ENCODE assay signal across 8 mouse cellular contexts in genomic region chr12:36042348-36042778, GRCm38 (mm10). TPM values are rescaled to one million over a fixed set of nuclear protein-coding genes. Genes with fewer than 3 reads are reported as not detected.
DNase-seq lines count a peak whose midpoint lies in the region; ATAC-seq lines count a peak whose summit lies in the region.

Gene Tspan13 (minus strand): TSS chr12:36042500.

- WGBS in embryonic facial prominence, embryonic 11.5 days: under 1% methylated on average over 35 of the region's 35 CpGs
- under 1% methylated on average over 35 of the region's 35 CpGs for WGBS in midbrain, embryonic 11.5 days

- no peaks in the 10 kb centered on the region for H3K9me3 ChIP-seq in embryonic facial prominence, embryonic 11.5 days (replicated peaks; ENCODE audit: control insufficient read depth, low read length)
- no peaks in the 10 kb centered on the region for H3K9me3 ChIP-seq in midbrain, embryonic 11.5 days (ENCODE audit: control insufficient read depth, low read length)

- H3K4me2 ChIP-seq in embryonic facial prominence, embryonic 11.5 days (ENCODE audit: low read depth, low read length): peak within 1 kb of the TSS; percentile 89
- peak within 1 kb of the TSS; percentile 58 for H3K4me2 ChIP-seq in midbrain, embryonic 11.5 days

- H3K27me3 ChIP-seq in embryonic facial prominence, embryonic 11.5 days (ENCODE audit: control insufficient read depth, insufficient read depth, low read length): no peaks in the 10 kb centered on the region
- H3K27me3 ChIP-seq in midbrain, embryonic 11.5 days (ENCODE audit: control insufficient read depth, insufficient read depth, low read length): no peaks in the 10 kb centered on the region

- peak within 1 kb of the TSS; percentile 90 for H3K4me3 ChIP-seq in embryonic facial prominence, embryonic 11.5 days (ENCODE audit: low read depth, low read length)
- peak within 1 kb of the TSS; percentile 96 for H3K4me3 ChIP-seq in midbrain, embryonic 11.5 days (ENCODE audit: low read depth, low read length)

- H3K4me1 ChIP-seq in embryonic facial prominence, embryonic 11.5 days (ENCODE audit: control insufficient read depth, insufficient read depth, low read length): no peaks in the 10 kb centered on the region
- H3K4me1 ChIP-seq in midbrain, embryonic 11.5 days (ENCODE audit: control insufficient read depth, insufficient read depth, low read length): peaks cover 7% of the 10 kb centered on the region

- peak; percentile 97 for ATAC-seq in embryonic facial prominence, embryonic 11.5 days (replicated peaks; ENCODE audit: insufficient number of reproducible peaks, low FRiP score, low TSS enrichment, low read depth)
- ATAC-seq in midbrain, embryonic 11.5 days (ENCODE audit: low FRiP score): peak; percentile 99

- H3K27ac ChIP-seq in embryonic facial prominence, embryonic 11.5 days (replicated peaks; ENCODE audit: low read depth, low read length): peak within 1 kb of the TSS; percentile 32; the same call in 1 of the 2 replicates
- peak within 1 kb of the TSS; percentile 71 for H3K27ac ChIP-seq in midbrain, embryonic 11.5 days (ENCODE audit: low read depth, low read length)

- intact Hi-C loops in left cerebral cortex, postnatal 4 days (cut with DNase I): loop anchor here (5.0 to 10.0 kb wide), 2 partner anchors 52 to 145 kb away; no protein-coding TSS in a partner anchor

- peak; percentile 80 for DNase-seq in adrenal gland, postnatal 25 days
- DNase-seq in embryonic facial prominence, embryonic 11.5 days (ENCODE audit: low spot score): peak; percentile 93
- DNase-seq in heart, adult 11 months: peak; percentile 99
- DNase-seq in kidney, adult 11 months: peak; percentile 88
- peak; percentile 92 for DNase-seq in left cerebral cortex, postnatal 4 days
- DNase-seq in midbrain, embryonic 11.5 days (ENCODE audit: low spot score, missing footprints): peak; percentile 98
- peak; percentile 87 for DNase-seq in right cerebral cortex, postnatal 4 days
- DNase-seq in adipocyte (ENCODE audit: low spot score): no peak

- no peaks in the 10 kb centered on the region for H3K36me3 ChIP-seq in embryonic facial prominence, embryonic 11.5 days (replicated peaks; ENCODE audit: control insufficient read depth, insufficient read depth, low read depth, low read length)
- no peaks in the 10 kb centered on the region for H3K36me3 ChIP-seq in midbrain, embryonic 11.5 days (ENCODE audit: control insufficient read depth, insufficient read depth, low read length)

- peak within 1 kb of the TSS; percentile 87 for H3K9ac ChIP-seq in embryonic facial prominence, embryonic 11.5 days (replicated peaks; ENCODE audit: low read length)
- H3K9ac ChIP-seq in midbrain, embryonic 11.5 days (ENCODE audit: low read length): peak within 1 kb of the TSS; percentile 98

RNA-seq across cellular contexts. Expression of gene Tspan13, which starts in this region (rescaled TPM):
- total RNA-seq in adrenal gland, postnatal 25 days (2021): 8.8 and 11.7 TPM in 2 replicates
- polyA plus RNA-seq in embryonic facial prominence, embryonic 11.5 days (2014; fragmentation: Nextera tagmentation; extraction: Ambion mirVana): 87.2 and 94.7 TPM in 2 replicates
- 100 to 1,000 TPM; 176 to 181 TPM for total RNA-seq in left cerebral cortex, postnatal 4 days (2021)
- polyA plus RNA-seq in midbrain, embryonic 11.5 days (2014; fragmentation: Nextera tagmentation; extraction: Ambion mirVana): 182 and 213 TPM in 2 replicates

Comparison
In these comparisons a context has a peak if more than half of its experiments do, and no peak if none do; other contexts are left out.
1. RNA of gene Tspan13 (total RNA-seq): 176 to 181 TPM in left cerebral cortex, postnatal 4 days; 8.8 to 11.7 TPM in adrenal gland, postnatal 25 days; every median in the first group is over 10 times any median in the second.